Mouse (Mus musculus) right cerebral cortex, postnatal 25 days (tissue): ENCODE data around the gene Pheta1.
A peak's percentile ranks its signal among the peaks of the same experiment; 100 is the strongest.

Experiments
- DNase-seq: peaks from one replicate; pipeline ENCODE4 v3.0.0; 2022

Gene Pheta1

GRCm38 (mm10) chr5:121827876-121828275, 20.9 kb upstream of the Pheta1 start:
- DNase-seq = no peak

- DNase-seq = peak; percentile 68
Observed at GRCm38 (mm10) chr5:121828491-121829432, 20.0 kb upstream of the Pheta1 start.

- no peak for DNase-seq
Observed at GRCm38 (mm10) chr5:121831002-121831601, 17.7 kb upstream of the Pheta1 start.

- no peak for DNase-seq
Observed at GRCm38 (mm10) chr5:121832376-121833155, 16.2 kb upstream of the Pheta1 start.

GRCm38 (mm10) chr5:121833159-121833558, 15.6 kb upstream of the Pheta1 start:
- no peak for DNase-seq

GRCm38 (mm10) chr5:121833572-121834240, 15.1 kb upstream of the Pheta1 start:
- no peak for DNase-seq

GRCm38 (mm10) chr5:121834241-121834606, 14.6 kb upstream of the Pheta1 start:
- no peak for DNase-seq

- no peak for DNase-seq
Observed at GRCm38 (mm10) chr5:121834991-121835747, 13.6 kb upstream of the Pheta1 start.

- DNase-seq = no peak
Observed at GRCm38 (mm10) chr5:121835949-121836691, 12.7 kb upstream of the Pheta1 start.

GRCm38 (mm10) chr5:121836692-121837415, 11.9 kb upstream of the Pheta1 start:
- DNase-seq = peak; percentile 82

GRCm38 (mm10) chr5:121837441-121838340, 11.1 kb upstream of the Pheta1 start, which contains the start of gene Sh2b3:
Gene Sh2b3 (minus strand): TSS chr5:121837646.
- DNase-seq = peak; percentile 57

GRCm38 (mm10) chr5:121838341-121839127, 10.2 kb upstream of the Pheta1 start:
- peak; percentile 62 for DNase-seq

GRCm38 (mm10) chr5:121839128-121839473, 9.7 kb upstream of the Pheta1 start:
- no peak for DNase-seq

GRCm38 (mm10) chr5:121841516-121841915, 7.3 kb upstream of the Pheta1 start:
- no peak for DNase-seq

GRCm38 (mm10) chr5:121841973-121842372, 6.8 kb upstream of the Pheta1 start:
- DNase-seq = no peak

GRCm38 (mm10) chr5:121842665-121843118, 6.1 kb upstream of the Pheta1 start:
- DNase-seq = peak; percentile 81

GRCm38 (mm10) chr5:121843138-121843905, 5.5 kb upstream of the Pheta1 start:
- DNase-seq = no peak

GRCm38 (mm10) chr5:121845361-121845760, 3.4 kb upstream of the Pheta1 start:
- DNase-seq = no peak
